Mouse (Mus musculus) myocyte (in vitro differentiated cells): ENCODE results near the gene Lin37.

Experiments used
- CEBPB ChIP-seq: IDR thresholded peaks from 2 replicates; pipeline ENCODE4 v1.6.1; 2011; ENCODE audit warnings: mild to moderate bottlenecking, moderate library complexity; ENCODE audit not compliant: poor library complexity, insufficient read depth, severe bottlenecking
- E2F4 ChIP-seq: IDR thresholded peaks from one replicate; pipeline ENCODE4 v1.6.1; 2011; ENCODE audit warnings: mild to moderate bottlenecking, control low read depth, moderate library complexity; ENCODE audit not compliant: insufficient read depth
- MAX ChIP-seq: IDR thresholded peaks from one replicate; pipeline ENCODE4 v1.6.1; 2011; ENCODE audit warnings: low read depth, mild to moderate bottlenecking, control low read depth
- MYOD1 ChIP-seq, 3 experiments: IDR thresholded peaks; one replicate each; pipeline ENCODE4 v1.6.1; 2011; ENCODE audit warnings: control low read depth in 2 of 3, low read depth in 2 of 3, mild to moderate bottlenecking in 2 of 3, moderate library complexity in 1 of 3; ENCODE audit not compliant: insufficient read length in 2 of 3, control insufficient read depth in 1 of 3
- MYOG ChIP-seq, 3 experiments: IDR thresholded peaks; one replicate each; pipeline ENCODE4 v1.6.1; 2011; ENCODE audit warnings: control low read depth in 2 of 3, low read depth in 2 of 3, mild to moderate bottlenecking in 2 of 3; ENCODE audit not compliant: insufficient read length in 2 of 3, control insufficient read depth in 1 of 3, insufficient read depth in 1 of 3
- POLR2A ChIP-seq: IDR thresholded peaks from one replicate; pipeline ENCODE4 v1.6.1; 2011; ENCODE audit warnings: low read depth, mild to moderate bottlenecking, control low read depth, moderate library complexity; ENCODE audit not compliant: insufficient read length
- POLR2AphosphoS2 ChIP-seq: IDR thresholded peaks from one replicate; pipeline ENCODE4 v1.6.1; 2011; ENCODE audit warnings: low read depth, control low read depth; ENCODE audit not compliant: insufficient read length
- REST ChIP-seq: IDR thresholded peaks from one replicate; pipeline ENCODE4 v1.6.1; 2011; ENCODE audit warnings: mild to moderate bottlenecking, control low read depth, moderate library complexity; ENCODE audit not compliant: insufficient read depth, insufficient read length
- TCF12 ChIP-seq: IDR thresholded peaks from one replicate; pipeline ENCODE4 v1.6.1; 2011; ENCODE audit warnings: mild to moderate bottlenecking, control low read depth; ENCODE audit not compliant: poor library complexity, insufficient read depth, severe bottlenecking
- TCF3 ChIP-seq: IDR thresholded peaks from one replicate; pipeline ENCODE4 v1.6.1; 2011; ENCODE audit warnings: low read depth, control low read depth; ENCODE audit not compliant: insufficient read length
- USF1 ChIP-seq: IDR thresholded peaks from one replicate; pipeline ENCODE4 v1.6.1; 2011; ENCODE audit warnings: low read depth, mild to moderate bottlenecking, control low read depth, moderate library complexity

DNA sequence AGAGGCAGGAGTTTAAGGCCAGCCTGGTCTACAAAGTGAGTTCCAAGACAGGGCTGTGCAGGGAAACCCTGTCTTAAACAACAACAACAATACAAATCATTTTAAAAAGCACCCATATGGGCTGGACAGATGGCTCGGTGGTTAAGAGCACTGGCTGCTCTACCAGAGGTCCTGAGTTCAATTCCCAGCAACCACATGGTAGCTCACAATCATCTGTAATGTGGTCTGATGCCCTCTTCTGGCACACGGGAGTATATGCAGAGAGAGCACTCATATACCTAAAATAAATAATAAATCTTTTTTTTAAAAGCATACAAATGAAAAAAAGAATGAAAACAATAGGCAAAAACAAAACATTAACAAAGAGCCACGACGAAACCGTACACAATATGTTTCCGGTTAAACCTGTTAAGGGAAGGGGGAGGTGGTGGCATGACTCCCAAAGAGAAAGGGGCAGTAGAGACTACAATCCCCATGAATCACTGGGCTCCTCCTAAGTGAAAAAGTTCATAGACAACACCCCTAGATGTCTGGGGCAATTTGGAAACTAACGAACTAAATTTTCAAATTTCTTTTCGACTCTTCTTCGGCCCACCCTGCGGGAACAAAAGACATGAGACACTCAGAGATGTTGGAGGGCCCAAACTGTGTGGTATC is 8.1 kb downstream of the Lin37 start:
- no peak for TF ChIP-seq MAX
- no peak for TF ChIP-seq POLR2AphosphoS2
- no peak for TF ChIP-seq MYOG (IDR thresholded peaks at IDR 0.05; ENCODE audit: control insufficient read depth in 1 of 3, insufficient read depth in 1 of 3, insufficient read length in 2 of 3, low read depth in 2 of 3)
- no peak for TF ChIP-seq POLR2A
- TF ChIP-seq CEBPB, result no peak
- no peak for TF ChIP-seq USF1
- no peak for TF ChIP-seq MYOD1 (IDR thresholded peaks at IDR 0.05; ENCODE audit: control insufficient read depth in 1 of 3, insufficient read length in 2 of 3, low read depth in 2 of 3)
- no peak for TF ChIP-seq E2F4
- no peak for TF ChIP-seq REST
- TF ChIP-seq TCF3, result no peak
- TF ChIP-seq TCF12, result no peak
